Mouse (Mus musculus) bone marrow macrophage, adult 2 months (primary cell): Measurements from ENCODE around the gene Adamtsl1. TPM values are rescaled to one million over a fixed set of nuclear protein-coding genes. Genes with fewer than 3 reads are reported as not detected.

ENCODE experiments used
- H3K27ac ChIP-seq: 2 replicates; pipeline ENCODE4 v1.5.1; 2012; ENCODE audit warnings: low read depth, low read length; ENCODE audit not compliant: insufficient read depth
- H3K4me1 ChIP-seq: 2 replicates; pipeline ENCODE4 v1.6.1; 2012; ENCODE audit warnings: low read length; ENCODE audit not compliant: control insufficient read depth, insufficient read depth
- H3K4me3 ChIP-seq: 2 replicates; pipeline ENCODE4 v1.5.1; 2012; ENCODE audit warnings: mild to moderate bottlenecking, low read length, moderate library complexity; ENCODE audit not compliant: insufficient read depth
- CTCF ChIP-seq: IDR thresholded peaks from 2 replicates; pipeline ENCODE4 v1.5.1; 2012; ENCODE audit warnings: low read depth, mild to moderate bottlenecking, low read length, moderate library complexity
- POLR2A ChIP-seq: IDR thresholded peaks from 2 replicates; pipeline ENCODE4 v1.6.1; 2012; ENCODE audit warnings: mild to moderate bottlenecking, low read depth, low read length, borderline replicate concordance
- polyA plus RNA-seq: library from polyadenylated mRNA; stranded (reverse); fragments of >200 nt; gene quantifications from 2 replicates; pipeline ENCODE4 v1.2.4, GENCODE M21; 2012; ENCODE audit not compliant: missing spikeins, insufficient read depth, insufficient read length

Gene Adamtsl1
- polyA plus RNA-seq, 1 experiment, result not detected

DNA sequence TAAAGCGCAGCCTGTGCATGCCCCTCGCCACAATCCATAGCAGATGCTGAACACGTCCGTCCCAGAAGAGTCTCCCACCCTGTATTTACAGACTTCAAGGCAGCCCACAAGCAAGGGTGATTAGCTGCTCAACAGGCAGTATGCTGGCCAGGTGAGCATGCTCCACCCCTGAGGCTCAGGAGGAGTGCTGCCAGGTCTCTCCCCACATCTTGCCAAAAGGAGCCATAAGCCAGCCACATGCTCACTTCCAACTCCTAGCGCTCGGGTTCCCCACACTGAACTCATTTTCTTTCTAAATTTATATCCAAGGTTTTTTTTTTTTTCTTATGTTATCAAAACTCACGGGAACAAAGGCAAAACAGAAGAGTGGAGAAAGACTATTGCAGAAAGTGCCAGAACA is 687.8 kb downstream of the Adamtsl1 start:
- no peak for TF ChIP-seq CTCF
- Histone ChIP-seq H3K27ac (no peak overlapping the region), H3K4me1 (no peaks in the 10 kb centered on the region), H3K4me3 (no peak overlapping the region)

GRCm38 (mm10) chr4:86203288-86203687 is 689.3 kb downstream of the Adamtsl1 start:
- no peak overlapping the region for H3K27ac ChIP-seq
- TF ChIP-seq POLR2A, result no peak
- TF ChIP-seq CTCF, result no peak
- no peaks in the 10 kb centered on the region for H3K4me1 ChIP-seq

GRCm38 (mm10) chr4:86224875-86225274 is 710.9 kb downstream of the Adamtsl1 start:
- no peaks in the 10 kb centered on the region for H3K4me1 ChIP-seq
- no peak overlapping the region for H3K4me3 ChIP-seq
- TF ChIP-seq POLR2A (no peak), CTCF (no peak)
- H3K27ac ChIP-seq, result no peak overlapping the region

More at GRCm38 (mm10) chr4:86203288-86203687, 689.3 kb downstream of the Adamtsl1 start:
- no peak overlapping the region for H3K4me3 ChIP-seq

GRCm38 (mm10) chr4:86227096-86227495 is 713.1 kb downstream of the Adamtsl1 start:
- no peak overlapping the region for H3K4me3 ChIP-seq
- no peak overlapping the region for H3K27ac ChIP-seq
- H3K4me1 ChIP-seq, result no peaks in the 10 kb centered on the region
- no peak for TF ChIP-seq POLR2A
- no peak for TF ChIP-seq CTCF

GRCm38 (mm10) chr4:86233197-86233596 is 719.2 kb downstream of the Adamtsl1 start:
- H3K4me3 ChIP-seq, result no peak overlapping the region
- no peak overlapping the region for H3K27ac ChIP-seq
- TF ChIP-seq CTCF (no peak), POLR2A (no peak)
- H3K4me1 ChIP-seq, result no peaks in the 10 kb centered on the region

DNA sequence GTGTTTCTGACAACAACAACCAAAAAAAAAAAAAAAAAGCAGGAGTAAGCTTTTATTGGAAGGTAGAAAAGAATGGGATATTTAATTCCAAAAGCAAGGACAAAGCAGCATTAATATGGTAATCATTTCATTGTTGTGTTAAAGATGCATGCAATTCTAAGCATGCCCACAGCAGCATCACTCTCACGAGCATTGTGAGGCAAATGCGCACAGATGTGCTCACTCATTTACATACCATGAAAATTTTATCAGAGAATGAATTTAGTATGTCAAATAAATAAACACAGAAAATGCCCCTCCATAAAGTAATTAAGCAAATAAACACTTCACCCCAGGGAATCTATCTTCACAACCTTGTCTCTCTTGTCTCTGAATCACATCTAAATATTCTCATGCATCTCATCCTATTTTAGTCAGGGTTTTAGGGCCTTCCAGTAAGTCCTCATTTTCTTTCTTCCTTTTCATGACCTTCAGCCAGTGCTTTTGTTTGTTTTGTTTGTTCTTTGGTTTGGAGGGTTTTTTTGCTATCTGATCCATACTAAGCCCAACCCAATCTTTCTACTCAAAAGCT is 728.0 kb downstream of the Adamtsl1 start:
- no peaks in the 10 kb centered on the region for H3K4me1 ChIP-seq
- TF ChIP-seq POLR2A (no peak), CTCF (no peak)
- no peak overlapping the region for H3K27ac ChIP-seq
- H3K4me3 ChIP-seq, result no peak overlapping the region

DNA sequence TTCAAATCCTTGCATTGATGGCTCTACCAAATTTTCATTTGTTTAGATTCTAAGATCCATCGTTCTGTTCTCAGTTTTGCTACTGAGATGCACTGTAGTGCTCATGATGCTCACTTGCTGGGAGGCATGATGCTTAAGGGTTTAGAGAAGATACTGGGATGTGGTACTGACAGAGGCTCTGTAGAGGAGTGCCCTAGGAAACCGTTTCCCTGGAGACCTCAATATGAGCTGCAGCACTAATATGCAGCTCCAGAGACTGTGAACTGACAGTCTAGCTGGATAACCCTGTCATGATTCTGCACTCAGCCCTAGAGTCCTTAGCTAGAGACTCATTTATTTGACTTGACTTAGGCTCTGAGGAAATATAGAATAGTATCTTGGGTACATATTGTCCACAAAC is 756.1 kb downstream of the Adamtsl1 start:
- no peak for TF ChIP-seq CTCF
- no peak for TF ChIP-seq POLR2A

GRCm38 (mm10) chr4:86273703-86274355 is 759.9 kb downstream of the Adamtsl1 start:
- H3K4me1 ChIP-seq, result no peaks in the 10 kb centered on the region
- TF ChIP-seq POLR2A (no peak), CTCF (no peak)
- no peak overlapping the region for H3K4me3 ChIP-seq
- no peak overlapping the region for H3K27ac ChIP-seq

More for the DNA sequence above, 756.1 kb downstream of the Adamtsl1 start:
- no peak overlapping the region for H3K27ac ChIP-seq
- no peak overlapping the region for H3K4me3 ChIP-seq
- H3K4me1 ChIP-seq, result no peaks in the 10 kb centered on the region

DNA sequence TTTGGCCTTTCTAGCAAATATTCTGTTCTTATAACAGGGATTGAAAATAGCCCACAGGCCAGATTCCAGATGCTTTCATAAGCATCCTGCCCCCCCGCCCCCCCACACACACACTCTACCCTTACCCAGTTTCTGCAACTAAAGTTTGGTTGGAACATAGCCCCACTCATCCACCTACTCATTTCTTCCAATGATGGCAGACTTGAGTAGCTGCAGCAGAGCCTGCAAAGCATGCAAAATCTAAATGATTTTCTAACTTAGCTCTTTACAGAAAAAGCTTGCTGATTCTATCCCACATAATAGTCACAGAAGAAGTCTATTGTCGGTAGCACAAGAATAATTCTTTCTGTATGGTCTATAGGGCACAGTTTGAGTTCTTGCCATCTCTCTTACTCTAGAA is 760.7 kb downstream of the Adamtsl1 start:
- H3K4me3 ChIP-seq, result no peak overlapping the region
- H3K4me1 ChIP-seq, result no peaks in the 10 kb centered on the region
- H3K27ac ChIP-seq, result no peak overlapping the region
- TF ChIP-seq POLR2A, result no peak
- no peak for TF ChIP-seq CTCF

GRCm38 (mm10) chr4:86276021-86276813 is 762.2 kb downstream of the Adamtsl1 start:
- Histone ChIP-seq H3K4me1 (no peaks in the 10 kb centered on the region), H3K27ac (no peak overlapping the region), H3K4me3 (no peak overlapping the region)
- TF ChIP-seq POLR2A (no peak), CTCF (no peak)
